Mouse (Mus musculus) stomach, postnatal 0 days (tissue): Measurements from ENCODE around the gene Helt. TPM values are rescaled to one million over a fixed set of nuclear protein-coding genes. Genes with fewer than 3 reads are reported as not detected.
A peak's percentile ranks its signal among the peaks of the same experiment; 100 is the strongest.

Source experiments
- ATAC-seq: fragments of 200-750 bp; cut with Nextera tagmentation; 2 replicates; pipeline ENCODE4 v1.8.0; 2017; ENCODE audit not compliant: low FRiP score, low TSS enrichment
- DNase-seq: peaks from one replicate; pipeline ENCODE4 v3.0.0-alpha.2; 2016; ENCODE audit warnings: low spot score
- H3K27ac ChIP-seq: fragments of 300-500 bp; sonication (generic); replicated peaks from 2 replicates; pipeline ENCODE4 v1.5.1; 2014; ENCODE audit warnings: mild to moderate bottlenecking, control low read depth
- H3K27me3 ChIP-seq: fragments of 300-500 bp; sonication (generic); 2 replicates; pipeline ENCODE4 v1.6.1; 2014; ENCODE audit warnings: low read length; ENCODE audit not compliant: control insufficient read depth, insufficient read depth
- H3K36me3 ChIP-seq: fragments of 300-500 bp; sonication (generic); 2 replicates; pipeline ENCODE4 v1.6.1; 2014; ENCODE audit warnings: low read length, mixed read lengths; ENCODE audit not compliant: control insufficient read depth, insufficient read depth
- H3K4me1 ChIP-seq: fragments of 300-500 bp; sonication (generic); replicated peaks from 2 replicates; pipeline ENCODE4 v1.6.1; 2014; ENCODE audit warnings: antibody characterized with exemption; ENCODE audit not compliant: control insufficient read depth, insufficient read depth
- H3K4me2 ChIP-seq: fragments of 300-500 bp; sonication (generic); replicated peaks from 2 replicates; pipeline ENCODE4 v1.6.1; 2014; ENCODE audit warnings: low read depth, mild to moderate bottlenecking, control low read depth, moderate library complexity
- H3K4me3 ChIP-seq: fragments of 300-500 bp; sonication (generic); 2 replicates; pipeline ENCODE4 v1.5.1; 2014; ENCODE audit warnings: low read depth, low read length, control low read depth
- H3K9ac ChIP-seq: fragments of 300-500 bp; sonication (generic); 2 replicates; pipeline ENCODE4 v1.6.1; 2014; ENCODE audit warnings: mild to moderate bottlenecking, low read length, control low read depth, mixed read lengths
- H3K9me3 ChIP-seq: fragments of 300-500 bp; sonication (generic); 2 replicates; pipeline ENCODE4 v1.6.1; 2016; ENCODE audit warnings: low read length; ENCODE audit not compliant: control insufficient read depth
- CTCF ChIP-seq: IDR thresholded peaks from 2 replicates; pipeline ENCODE4 v1.5.1; 2016; ENCODE audit warnings: antibody characterized with exemption, low read depth, mild to moderate bottlenecking, moderate library complexity
- EP300 ChIP-seq: optimal IDR thresholded peaks from 2 replicates; pipeline ENCODE3; 2016; ENCODE audit warnings: antibody characterized with exemption
- WGBS: fragments of 180-500 bp; shearing (Covaris S2); extraction: QIAGEN DNeasy Blood & Tissue Kit; methylation state at CpG from one replicate; pipeline ENCODE4 v1.1.7; 2014; 5-methylcytosine and 5-hydroxymethylcytosine counted together
- polyA plus RNA-seq: library from polyadenylated mRNA; unstranded; fragments of >200 nt; fragmentation: Nextera tagmentation; extraction: Ambion mirVana; gene quantifications from 2 replicates; pipeline ENCODE4 v1.2.1, GENCODE M21; 2015

Gene Helt
- polyA plus RNA-seq, 1 experiment from 2014 or later: not detected

- Histone ChIP-seq H3K27me3 (peaks cover 41% of the 10 kb centered on the region), H3K4me2 (no peak overlapping the region), H3K4me3 (no peak overlapping the region), H3K4me1 (no peaks in the 10 kb centered on the region), H3K9me3 (no peaks in the 10 kb centered on the region), H3K9ac (no peak overlapping the region), H3K36me3 (no peaks in the 10 kb centered on the region), H3K27ac (no peak overlapping the region)
- 4% methylated on average over 8 of the region's 8 CpGs for WGBS
- ATAC-seq: no peak
- no peak for TF ChIP-seq CTCF
- no peak for TF ChIP-seq EP300
- DNase-seq: no peak
Measured at GRCm38 (mm10) chr8:46295951-46296350, 1.5 kb upstream of the Helt start.

- H3K4me2 ChIP-seq: no peak overlapping the region
- H3K4me3 ChIP-seq: no peak overlapping the region
- 2% methylated on average over 14 of the region's 14 CpGs for WGBS
- no peak overlapping the region for H3K9ac ChIP-seq
- H3K9me3 ChIP-seq: no peaks in the 10 kb centered on the region
- no peaks in the 10 kb centered on the region for H3K36me3 ChIP-seq
- no peak for ATAC-seq
- no peak for DNase-seq
- no peaks in the 10 kb centered on the region for H3K4me1 ChIP-seq
- TF ChIP-seq EP300: no peak
- TF ChIP-seq CTCF: no peak
- H3K27ac ChIP-seq: no peak overlapping the region
- peaks cover 42% of the 10 kb centered on the region for H3K27me3 ChIP-seq
Measured at GRCm38 (mm10) chr8:46295101-46295534, 647 bp upstream of the Helt start.

GRCm38 (mm10) chr8:46293741-46294151 lies 725 bp downstream of the Helt start:
- Histone ChIP-seq H3K27ac (no peak overlapping the region), H3K36me3 (no peaks in the 10 kb centered on the region), H3K4me3 (no peak overlapping the region), H3K4me2 (no peak overlapping the region), H3K27me3 (peaks cover 42% of the 10 kb centered on the region), H3K4me1 (no peaks in the 10 kb centered on the region), H3K9me3 (no peaks in the 10 kb centered on the region), H3K9ac (no peak overlapping the region)
- WGBS: under 1% methylated on average over 16 of the region's 16 CpGs
- DNase-seq: no peak
- ATAC-seq: no peak
- TF ChIP-seq EP300 (no peak), CTCF (no peak)

- no peaks in the 10 kb centered on the region for H3K4me1 ChIP-seq
- no peaks in the 10 kb centered on the region for H3K9me3 ChIP-seq
- DNase-seq: no peak
- ATAC-seq: no peak
- no peak overlapping the region for H3K4me3 ChIP-seq
- 4% methylated on average over 14 of the region's 14 CpGs for WGBS
- H3K36me3 ChIP-seq: no peaks in the 10 kb centered on the region
- TF ChIP-seq CTCF: no peak
- TF ChIP-seq EP300: no peak
- no peak overlapping the region for H3K9ac ChIP-seq
- H3K27me3 ChIP-seq: peaks cover 42% of the 10 kb centered on the region
- no peak overlapping the region for H3K27ac ChIP-seq
- no peak overlapping the region for H3K4me2 ChIP-seq
Measured at GRCm38 (mm10) chr8:46293201-46293600, 1.3 kb downstream of the Helt start.

- ATAC-seq: no peak
Measured at GRCm38 (mm10) chr8:46291931-46292675, 2.4 kb downstream of the Helt start.

GRCm38 (mm10) chr8:46289274-46289673 lies 5.2 kb downstream of the Helt start:
- no peaks in the 10 kb centered on the region for H3K4me1 ChIP-seq
- WGBS: 45% methylated on average over 11 of the region's 11 CpGs
- TF ChIP-seq CTCF: no peak
- no peak for TF ChIP-seq EP300
- no peak overlapping the region for H3K27ac ChIP-seq
- H3K4me3 ChIP-seq: no peak overlapping the region
- no peak overlapping the region for H3K4me2 ChIP-seq
- no peak for ATAC-seq
- peaks cover 22% of the 10 kb centered on the region for H3K27me3 ChIP-seq
- H3K9me3 ChIP-seq: no peaks in the 10 kb centered on the region
- DNase-seq: no peak
- no peak overlapping the region for H3K9ac ChIP-seq
- H3K36me3 ChIP-seq: no peaks in the 10 kb centered on the region

More at GRCm38 (mm10) chr8:46291931-46292675, 2.4 kb downstream of the Helt start:
- Histone ChIP-seq H3K36me3 (no peaks in the 10 kb centered on the region), H3K27ac (no peak overlapping the region), H3K4me3 (0 out of 2 replicates have a peak overlapping the region, but pooled peaks have one; percentile 10), H3K9ac (no peak overlapping the region), H3K4me1 (no peaks in the 10 kb centered on the region), H3K4me2 (no peak overlapping the region), H3K27me3 (peaks cover 42% of the 10 kb centered on the region), H3K9me3 (no peaks in the 10 kb centered on the region)
- 3% methylated on average over 32 of the region's 33 CpGs for WGBS
- TF ChIP-seq EP300 (no peak), CTCF (no peak)
- no peak for DNase-seq
